Mouse (Mus musculus): ENCODE results near the gene Rplp1. TPM values are rescaled to one million over a fixed set of nuclear protein-coding genes. Genes with fewer than 3 reads are reported as not detected.

Rplp1 gene
- polyA plus RNA-seq (2015; fragmentation: Nextera tagmentation; extraction: Ambion mirVana): 1,317 and 1,413 TPM in 2 replicates

- Histone ChIP-seq H3K36me3 (peaks cover 54% of the 10 kb centered on the region), H3K4me3 (peak within 1 kb of the TSS; percentile 80), H3K9me3 (no peaks in the 10 kb centered on the region), H3K27ac (peak within 1 kb of the TSS; percentile 92), H3K4me1 (peaks cover 20% of the 10 kb centered on the region), H3K27me3 (no peaks in the 10 kb centered on the region), H3K4me2 (replicated peaks) (peak within 1 kb of the TSS; percentile 91), H3K9ac (peak within 1 kb of the TSS; percentile 90)
- ATAC-seq (ENCODE audit: low FRiP score, low read depth): peak; percentile 96
- WGBS: under 1% methylated on average over 70 of the region's 70 CpGs
These were observed at the start of gene Rplp1 for GRCm38 (mm10) chr9:61914203-61914916. Gene Rplp1 (minus strand): TSS chr9:61914542.

GRCm38 (mm10) chr9:61963356-61963755 is 49.0 kb upstream of the Rplp1 start:
- H3K4me3 ChIP-seq: no peak overlapping the region
- H3K27ac ChIP-seq: no peak overlapping the region
- H3K9ac ChIP-seq: no peak overlapping the region
- no peaks in the 10 kb centered on the region for H3K27me3 ChIP-seq
- ATAC-seq (ENCODE audit: low FRiP score, low read depth): no peak
- H3K4me2 ChIP-seq (replicated peaks): no peak overlapping the region
- no peaks in the 10 kb centered on the region for H3K9me3 ChIP-seq
- no peaks in the 10 kb centered on the region for H3K36me3 ChIP-seq
- WGBS: 73% methylated on average over 6 of the region's 6 CpGs
- H3K4me1 ChIP-seq: peaks cover 10% of the 10 kb centered on the region

GRCm38 (mm10) chr9:61961181-61961580 is 46.8 kb upstream of the Rplp1 start:
- ATAC-seq (ENCODE audit: low FRiP score, low read depth): no peak
- H3K9ac ChIP-seq: no peak overlapping the region
- peaks cover 10% of the 10 kb centered on the region for H3K4me1 ChIP-seq
- WGBS: 82% methylated on average over 4 of the region's 4 CpGs
- no peaks in the 10 kb centered on the region for H3K36me3 ChIP-seq
- H3K4me3 ChIP-seq: no peak overlapping the region
- H3K9me3 ChIP-seq: no peaks in the 10 kb centered on the region
- no peak overlapping the region for H3K4me2 ChIP-seq (replicated peaks)
- H3K27me3 ChIP-seq: no peaks in the 10 kb centered on the region
- no peak overlapping the region for H3K27ac ChIP-seq

GRCm38 (mm10) chr9:61960753-61961152 is 46.4 kb upstream of the Rplp1 start:
- Histone ChIP-seq H3K9ac (no peak overlapping the region), H3K27ac (no peak overlapping the region), H3K4me1 (peaks cover 7% of the 10 kb centered on the region), H3K4me2 (replicated peaks) (no peak overlapping the region), H3K4me3 (no peak overlapping the region), H3K27me3 (no peaks in the 10 kb centered on the region), H3K9me3 (no peaks in the 10 kb centered on the region), H3K36me3 (no peaks in the 10 kb centered on the region)
- ATAC-seq (ENCODE audit: low FRiP score, low read depth): no peak
- WGBS: 48% methylated on average over 5 of the region's 5 CpGs

GRCm38 (mm10) chr9:61959921-61960569 is 45.7 kb upstream of the Rplp1 start:
- H3K4me1 ChIP-seq: 0 out of 2 replicates have a peak, but pooled peaks cover 1% of the 10 kb centered on the region
- no peak for ATAC-seq (ENCODE audit: low FRiP score, low read depth)
- H3K36me3 ChIP-seq: no peaks in the 10 kb centered on the region
- no peak overlapping the region for H3K4me3 ChIP-seq
- WGBS: 77% methylated on average over 1 of the region's 1 CpGs
- no peaks in the 10 kb centered on the region for H3K9me3 ChIP-seq
- no peak overlapping the region for H3K9ac ChIP-seq
- H3K4me2 ChIP-seq (replicated peaks): no peak overlapping the region
- H3K27ac ChIP-seq: no peak overlapping the region
- H3K27me3 ChIP-seq: no peaks in the 10 kb centered on the region

- Histone ChIP-seq H3K27me3 (no peaks in the 10 kb centered on the region), H3K4me2 (replicated peaks) (no peak overlapping the region), H3K9ac (no peak overlapping the region), H3K36me3 (no peaks in the 10 kb centered on the region), H3K27ac (no peak overlapping the region), H3K4me3 (no peak overlapping the region), H3K4me1 (no peaks in the 10 kb centered on the region), H3K9me3 (no peaks in the 10 kb centered on the region)
- ATAC-seq (ENCODE audit: low FRiP score, low read depth): no peak
These were observed 40.4 kb upstream of the Rplp1 start for GRCm38 (mm10) chr9:61954707-61955106.

GRCm38 (mm10) chr9:61952241-61952640 is 37.9 kb upstream of the Rplp1 start:
- Histone ChIP-seq H3K4me3 (no peak overlapping the region), H3K27me3 (no peaks in the 10 kb centered on the region), H3K4me2 (replicated peaks) (no peak overlapping the region), H3K4me1 (peaks cover 7% of the 10 kb centered on the region), H3K36me3 (no peaks in the 10 kb centered on the region), H3K27ac (no peak overlapping the region), H3K9ac (no peak overlapping the region), H3K9me3 (no peaks in the 10 kb centered on the region)
- ATAC-seq (ENCODE audit: low FRiP score, low read depth): no peak
- 67% methylated on average over 7 of the region's 7 CpGs for WGBS

- Histone ChIP-seq H3K27me3 (no peaks in the 10 kb centered on the region), H3K9me3 (no peaks in the 10 kb centered on the region), H3K4me2 (replicated peaks) (peak overlapping the region; percentile 76), H3K27ac (no peak overlapping the region), H3K4me3 (peak overlapping the region; percentile 62), H3K4me1 (peaks cover 15% of the 10 kb centered on the region), H3K36me3 (peaks cover 11% of the 10 kb centered on the region), H3K9ac (peak overlapping the region; percentile 64)
- WGBS: 7% methylated on average over 24 of the region's 24 CpGs
- peak; percentile 70 for ATAC-seq (ENCODE audit: low FRiP score, low read depth)
These were observed 33.3 kb upstream of the Rplp1 start for GRCm38 (mm10) chr9:61947402-61948346.

GRCm38 (mm10) chr9:61946623-61947401 is 32.5 kb upstream of the Rplp1 start, which contains the start of gene Kif23:
Gene Kif23 (minus strand): TSS chr9:61946774.
- Histone ChIP-seq H3K4me2 (replicated peaks) (peak within 1 kb of the TSS; percentile 76), H3K9me3 (no peaks in the 10 kb centered on the region), H3K4me1 (peaks cover 15% of the 10 kb centered on the region), H3K4me3 (peak within 1 kb of the TSS; percentile 62), H3K36me3 (peaks cover 18% of the 10 kb centered on the region), H3K9ac (peak within 1 kb of the TSS; percentile 76), H3K27me3 (no peaks in the 10 kb centered on the region), H3K27ac (peak within 1 kb of the TSS; percentile 68; the same call in 1 of the 2 replicates)
- peak; percentile 95 for ATAC-seq (ENCODE audit: low FRiP score, low read depth)
- WGBS: under 1% methylated on average over 43 of the region's 44 CpGs

- ATAC-seq (ENCODE audit: low FRiP score, low read depth): peak; percentile 84
- Histone ChIP-seq H3K36me3 (peaks cover 22% of the 10 kb centered on the region), H3K27ac (peak overlapping the region; percentile 68; the same call in 1 of the 2 replicates), H3K4me2 (replicated peaks) (peak overlapping the region; percentile 76), H3K9ac (peak overlapping the region; percentile 76), H3K4me1 (peaks cover 15% of the 10 kb centered on the region), H3K4me3 (peak overlapping the region; percentile 62), H3K27me3 (no peaks in the 10 kb centered on the region), H3K9me3 (no peaks in the 10 kb centered on the region)
- WGBS: under 1% methylated on average over 37 of the region's 38 CpGs
These were observed 31.8 kb upstream of the Rplp1 start for GRCm38 (mm10) chr9:61945973-61946611.

GRCm38 (mm10) chr9:61941054-61941453 is 26.7 kb upstream of the Rplp1 start:
- H3K36me3 ChIP-seq: peaks cover 65% of the 10 kb centered on the region
- WGBS: 90% methylated on average over 3 of the region's 3 CpGs
- no peaks in the 10 kb centered on the region for H3K9me3 ChIP-seq
- no peak overlapping the region for H3K9ac ChIP-seq
- no peak overlapping the region for H3K4me2 ChIP-seq (replicated peaks)
- H3K4me3 ChIP-seq: no peak overlapping the region
- no peak for ATAC-seq (ENCODE audit: low FRiP score, low read depth)
- H3K27ac ChIP-seq: no peak overlapping the region
- H3K27me3 ChIP-seq: no peaks in the 10 kb centered on the region
- H3K4me1 ChIP-seq: peaks cover 8% of the 10 kb centered on the region; the same call in 1 of the 2 replicates

Data from limb, embryonic 13.5 days (tissue).